Mouse (Mus musculus): ENCODE results near the gene Irx3.

Gene Irx3

GRCm38 (mm10) chr8:91802401-91803322, 795 bp upstream of the Irx3 start:
- in situ Hi-C loops (cut with MboI, MseI) = no loop called here

- in situ Hi-C loops (cut with MboI, MseI) = no loop called here
Measured at GRCm38 (mm10) chr8:91801241-91801811, 541 bp downstream of the Irx3 start.

GRCm38 (mm10) chr8:91800523-91801240, 1.2 kb downstream of the Irx3 start:
- in situ Hi-C loops (cut with MboI, MseI) = no loop called here

GRCm38 (mm10) chr8:91799681-91800522, 2.0 kb downstream of the Irx3 start:
- in situ Hi-C loops (cut with MboI, MseI) = no loop called here

- in situ Hi-C loops (cut with MboI, MseI) = no loop called here
Measured at GRCm38 (mm10) chr8:91799016-91799581, 2.8 kb downstream of the Irx3 start.

GRCm38 (mm10) chr8:91797626-91798271, 4.1 kb downstream of the Irx3 start:
- in situ Hi-C loops (cut with MboI, MseI) = no loop called here

GRCm38 (mm10) chr8:91793846-91794245, 8.0 kb downstream of the Irx3 start:
- in situ Hi-C loops (cut with MboI, MseI) = no loop called here

GRCm38 (mm10) chr8:91787194-91787895, 14.5 kb downstream of the Irx3 start:
- in situ Hi-C loops (cut with MboI, MseI) = no loop called here

GRCm38 (mm10) chr8:91782940-91783339, 18.9 kb downstream of the Irx3 start:
- in situ Hi-C loops (cut with MboI, MseI) = no loop called here

GRCm38 (mm10) chr8:91782201-91782600, 19.7 kb downstream of the Irx3 start:
- in situ Hi-C loops (cut with MboI, MseI) = no loop called here

- in situ Hi-C loops (cut with MboI, MseI) = no loop called here
Measured at GRCm38 (mm10) chr8:91780648-91781047, 21.2 kb downstream of the Irx3 start.

- in situ Hi-C loops (cut with MboI, MseI) = no loop called here
Measured at GRCm38 (mm10) chr8:91768857-91769256, 33.0 kb downstream of the Irx3 start.

GRCm38 (mm10) chr8:91765411-91766034, 36.3 kb downstream of the Irx3 start:
- in situ Hi-C loops (cut with MboI, MseI) = no loop called here

GRCm38 (mm10) chr8:91755566-91755965, 46.3 kb downstream of the Irx3 start:
- in situ Hi-C loops (cut with MboI, MseI) = no loop called here

- in situ Hi-C loops (cut with MboI, MseI) = no loop called here
Measured at GRCm38 (mm10) chr8:91755062-91755461, 46.8 kb downstream of the Irx3 start.

- in situ Hi-C loops (cut with MboI, MseI) = no loop called here
Measured at GRCm38 (mm10) chr8:91750794-91751125, 51.1 kb downstream of the Irx3 start.

- in situ Hi-C loops (cut with MboI, MseI) = no loop called here
Measured at GRCm38 (mm10) chr8:91750096-91750793, 51.6 kb downstream of the Irx3 start.

GRCm38 (mm10) chr8:91749412-91749811, 52.5 kb downstream of the Irx3 start:
- in situ Hi-C loops (cut with MboI, MseI) = no loop called here

Measured in T-helper 17 cell (primary cell).